In genomic region chr4:130794771-130795170, GRCm38 (mm10) we compare ENCODE assay signal across 13 mouse cellular contexts. TPM values are rescaled to one million over a fixed set of nuclear protein-coding genes. Genes with fewer than 3 reads are reported as not detected.
A peak's percentile ranks its signal among the peaks of the same experiment; 100 is the strongest.
DNase-seq lines count a peak whose midpoint lies in the region; ATAC-seq and TF ChIP-seq lines count a peak whose summit lies in the region.
"Had no signal": no experiment of that assay in that cellular context is flagged by ENCODE, and none has a peak within 500 bp of the region (broad histone marks: within the 10 kb centered on the region; RNA-seq: fewer than 3 reads in every experiment).

No protein-coding gene starts in this region.

- intact Hi-C loops in heart, adult 2 months (cut with DNase I): loop anchor here (2.0 to 5.0 kb wide), 2 partner anchors 34 to 1048 kb away; partner anchors contain the start of gene Mecr
- intact Hi-C loops in heart, postnatal 10 days (cut with DNase I): loop anchor here (2.0 kb wide), 1 partner anchor 46 kb away; no protein-coding TSS in a partner anchor

- no peak for TF ChIP-seq CTCF in heart, adult 2 months (IDR thresholded peaks at IDR 0.05)
- no peak for TF ChIP-seq CTCF in cortical plate, adult 2 months (IDR thresholded peaks at IDR 0.05; ENCODE audit: extremely low read depth, insufficient read depth, low read length)

- peak overlapping the region; percentile 44 for H3K9ac ChIP-seq in heart, adult 2 months (ENCODE audit: low read depth, low read length)
- no peak overlapping the region; the same call in 1 of the 2 replicates for H3K9ac ChIP-seq in midbrain, embryonic 14.5 days (replicated peaks; ENCODE audit: low read length)
- H3K9ac ChIP-seq: heart, embryonic 15.5 days had no signal

- no peaks in the 10 kb centered on the region; the same call in 1 of the 2 replicates for H3K79me2 ChIP-seq in heart, adult 2 months (replicated peaks; ENCODE audit: control insufficient read depth, insufficient read depth, low read length)

- no peak for TF ChIP-seq POLR2A in heart, adult 2 months (IDR thresholded peaks at IDR 0.05; ENCODE audit: insufficient read depth, low read depth, low read length)
- TF ChIP-seq POLR2A in cortical plate, adult 2 months (IDR thresholded peaks at IDR 0.05; ENCODE audit: extremely low read depth, insufficient read depth, low read length): no peak

- H3K4me3 ChIP-seq in heart, adult 2 months: peak overlapping the region; percentile 2; the same call in 1 of the 2 replicates
- H3K4me3 ChIP-seq in cortical plate, adult 2 months (ENCODE audit: insufficient read depth, low read length): peak overlapping the region; percentile 27
- H3K4me3 ChIP-seq in hindbrain, embryonic 10.5 days: peak overlapping the region; percentile 11; the same call in 1 of the 2 replicates
- peak overlapping the region; percentile 27 for H3K4me3 ChIP-seq in midbrain, embryonic 14.5 days (replicated peaks; ENCODE audit: low read depth, low read length)
- H3K4me3 ChIP-seq: heart, embryonic 15.5 days had no signal

- no peaks in the 10 kb centered on the region for H3K27me3 ChIP-seq in heart, adult 2 months (ENCODE audit: control insufficient read depth, insufficient read depth, low read length)
- H3K27me3 ChIP-seq in hindbrain, embryonic 10.5 days (ENCODE audit: insufficient read depth, poor library complexity, severe bottlenecking): peaks cover 39% of the 10 kb centered on the region
- no peaks in the 10 kb centered on the region for H3K27me3 ChIP-seq in midbrain, embryonic 14.5 days (ENCODE audit: control insufficient read depth, insufficient read depth, low read length)

- H3K4me2 ChIP-seq in midbrain, embryonic 14.5 days (ENCODE audit: low read length): peak overlapping the region; percentile 94

- no peak for DNase-seq in heart, adult 2 months
- no peak for DNase-seq in heart, postnatal 10 days
- no peak for DNase-seq in hindbrain, embryonic 10.5 days (ENCODE audit: low spot score)
- DNase-seq in midbrain, embryonic 14.5 days: no peak
- no peak for DNase-seq in thymus, postnatal 14 days
- no peak for DNase-seq in thymus, adult 18-20 months
- DNase-seq in lung, postnatal 25 days (ENCODE audit: low spot score): no peak
- DNase-seq: kidney, postnatal 10 days; right cerebral cortex, adult 18-20 months; thymus, adult 2 months had no signal

- ATAC-seq in midbrain, embryonic 14.5 days (ENCODE audit: low FRiP score, low TSS enrichment): no peak
- ATAC-seq: CD4-positive, CD25-positive, alpha-beta regulatory T cell, adult 4 months had no signal

- 44% methylated on average over 4 of the region's 4 CpGs for WGBS in heart, adult 2 months
- WGBS in hindbrain, embryonic 10.5 days: 49% methylated on average over 4 of the region's 4 CpGs
- 55% methylated on average over 4 of the region's 4 CpGs for WGBS in midbrain, embryonic 14.5 days

- peaks cover 32% of the 10 kb centered on the region for H3K4me1 ChIP-seq in heart, adult 2 months (ENCODE audit: control insufficient read depth, insufficient read depth, low read length)
- peaks cover 7% of the 10 kb centered on the region for H3K4me1 ChIP-seq in cortical plate, adult 2 months (ENCODE audit: control insufficient read depth, insufficient read depth, low read length)
- peaks cover 72% of the 10 kb centered on the region for H3K4me1 ChIP-seq in hindbrain, embryonic 10.5 days (replicated peaks)
- H3K4me1 ChIP-seq in midbrain, embryonic 14.5 days (ENCODE audit: control insufficient read depth, insufficient read depth, low read length): peaks cover 42% of the 10 kb centered on the region

- no peaks in the 10 kb centered on the region for H3K36me3 ChIP-seq in heart, adult 2 months (ENCODE audit: control insufficient read depth, insufficient read depth, low read length)
- no peaks in the 10 kb centered on the region for H3K36me3 ChIP-seq in hindbrain, embryonic 10.5 days
- no peaks in the 10 kb centered on the region for H3K36me3 ChIP-seq in midbrain, embryonic 14.5 days (ENCODE audit: control insufficient read depth, insufficient read depth, low read length)
- H3K36me3 ChIP-seq: heart, embryonic 15.5 days had no signal

- H3K27ac ChIP-seq in heart, adult 2 months: peak overlapping the region; percentile 28
- H3K27ac ChIP-seq in cortical plate, adult 2 months (ENCODE audit: insufficient read depth, low read length): no peak overlapping the region
- H3K27ac ChIP-seq in hindbrain, embryonic 10.5 days: no peak overlapping the region
- no peak overlapping the region for H3K27ac ChIP-seq in midbrain, embryonic 14.5 days (replicated peaks; ENCODE audit: low read depth, low read length)
- H3K27ac ChIP-seq: heart, embryonic 15.5 days had no signal

- H3K9me3 ChIP-seq in hindbrain, embryonic 10.5 days: no peaks in the 10 kb centered on the region
- no peaks in the 10 kb centered on the region for H3K9me3 ChIP-seq in midbrain, embryonic 14.5 days (ENCODE audit: control insufficient read depth, low read length)
- H3K9me3 ChIP-seq: heart, embryonic 15.5 days had no signal

- no peak for TF ChIP-seq EP300 in heart, adult 2 months (IDR thresholded peaks at IDR 0.05; ENCODE audit: insufficient read depth, low read depth, low read length)

RNA-seq across cellular contexts. Expression of gene Sdc3, which starts 2.4 kb away (rescaled TPM):
- total RNA-seq in heart, adult 2 months (2021): 10 to 100 TPM; 32.7 to 38.3 TPM
- 41.5 and 51.9 TPM in 2 replicates for polyA plus RNA-seq in heart, adult 2 months (2012; rRNA removed)
- total RNA-seq in heart, postnatal 10 days (2021): 10 to 100 TPM; 54.8 to 64.2 TPM
- polyA plus RNA-seq in cortical plate, adult 2 months (2012; rRNA removed): 81.5 and 83.1 TPM in 2 replicates
- 30.0 and 38.4 TPM in 2 replicates for polyA plus RNA-seq in hindbrain, embryonic 10.5 days (2016; fragmentation: Nextera tagmentation; extraction: Ambion mirVana)
- 95.3 and 95.7 TPM in 2 replicates for polyA plus RNA-seq in midbrain, embryonic 14.5 days (2014; fragmentation: Nextera tagmentation; extraction: Ambion mirVana)
